Mouse (Mus musculus) T-helper 1 cell (primary cell): Measurements from ENCODE around the gene Tex33.

ENCODE experiments used
- in situ Hi-C: fragments of 300-600 bp; cut with MboI, MseI; formaldehyde crosslinking; loops from one replicate; pipeline ENCODE4 v1.15.1; 2025; ENCODE audit warnings: high pct_unique_total_duplicates

Gene Tex33

DNA sequence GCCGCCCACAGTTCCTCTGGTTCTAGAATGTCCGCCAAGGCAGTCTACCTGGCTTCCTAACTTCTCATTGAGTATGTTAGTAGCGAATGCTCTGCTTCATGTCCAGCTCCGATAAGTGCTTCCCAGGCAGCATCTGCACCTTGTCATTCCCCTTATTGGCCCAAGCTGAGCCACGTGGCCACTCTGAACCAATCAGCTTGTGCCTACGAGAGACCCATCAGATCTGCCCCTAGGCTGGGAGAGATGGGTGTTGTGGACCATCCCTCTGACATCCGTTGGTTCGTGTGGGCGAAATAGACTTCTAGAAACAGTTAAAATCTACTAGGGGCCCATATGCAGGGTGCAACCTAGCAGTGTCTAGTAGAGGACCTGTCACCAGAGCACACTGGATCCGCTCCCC is 17.9 kb downstream of the Tex33 start:
- in situ Hi-C loops: no loop called here

DNA sequence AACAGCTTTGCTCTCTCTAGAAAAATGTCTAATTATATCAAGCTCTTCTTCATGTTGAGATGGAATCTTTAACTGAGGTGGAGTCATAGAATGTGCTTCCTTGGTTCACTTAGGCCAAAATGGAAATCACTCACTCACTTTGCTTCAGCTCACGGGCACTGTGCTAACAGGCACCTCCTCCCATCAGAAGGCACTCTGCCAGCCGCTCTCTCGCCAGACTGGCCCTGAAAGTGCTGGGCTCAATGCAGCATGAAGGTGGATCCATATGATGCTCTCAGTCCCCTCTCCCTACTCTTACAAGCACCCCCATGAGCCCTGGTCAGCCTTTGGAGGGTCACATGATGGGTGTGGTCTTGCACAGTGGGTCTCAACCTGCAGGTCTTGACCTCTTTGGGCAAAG is 21.5 kb downstream of the Tex33 start:
- in situ Hi-C loops: no loop called here

DNA sequence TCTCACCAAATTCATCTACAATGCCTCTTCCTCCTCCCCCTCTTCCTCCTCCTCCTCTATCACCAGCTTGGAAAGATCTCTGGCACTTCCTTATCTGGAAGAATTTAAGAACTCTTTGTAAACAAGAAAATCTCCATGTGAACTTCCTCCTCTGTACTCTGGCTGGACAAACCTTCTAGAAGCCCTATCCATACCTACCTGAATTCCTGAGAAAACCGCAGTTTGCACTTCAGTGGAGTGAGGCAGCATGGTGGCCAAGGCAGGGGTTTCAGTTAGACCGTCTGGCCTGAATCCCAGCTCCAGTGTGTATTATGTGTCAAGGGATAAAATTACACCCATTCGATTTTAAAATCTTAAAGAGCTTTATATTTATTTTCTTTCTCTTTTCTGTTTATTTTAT is 22.9 kb downstream of the Tex33 start:
- in situ Hi-C loops: no loop called here

DNA sequence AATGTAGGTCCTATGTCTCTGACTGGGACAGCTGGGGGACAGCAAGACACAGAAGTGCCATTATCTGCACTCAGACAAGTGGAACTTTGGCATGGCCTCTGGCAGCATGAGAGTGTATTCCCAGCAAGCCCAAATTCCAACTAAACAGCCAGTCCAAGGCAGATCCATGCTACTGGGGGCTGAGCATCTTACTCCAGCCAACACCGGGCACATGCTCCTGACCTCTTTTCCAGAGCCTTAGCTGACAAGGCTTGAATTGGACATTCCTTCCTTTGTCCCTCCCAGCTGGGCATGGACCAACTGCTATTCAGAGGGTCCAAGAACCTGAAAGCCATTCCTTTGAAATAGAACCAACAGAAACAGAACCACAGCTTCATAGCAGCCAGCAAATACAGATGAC is 26.1 kb downstream of the Tex33 start:
- in situ Hi-C loops: no loop called here

GRCm38 (mm10) chr15:78368926-78369346 is 26.8 kb downstream of the Tex33 start:
- in situ Hi-C loops: no loop called here

DNA sequence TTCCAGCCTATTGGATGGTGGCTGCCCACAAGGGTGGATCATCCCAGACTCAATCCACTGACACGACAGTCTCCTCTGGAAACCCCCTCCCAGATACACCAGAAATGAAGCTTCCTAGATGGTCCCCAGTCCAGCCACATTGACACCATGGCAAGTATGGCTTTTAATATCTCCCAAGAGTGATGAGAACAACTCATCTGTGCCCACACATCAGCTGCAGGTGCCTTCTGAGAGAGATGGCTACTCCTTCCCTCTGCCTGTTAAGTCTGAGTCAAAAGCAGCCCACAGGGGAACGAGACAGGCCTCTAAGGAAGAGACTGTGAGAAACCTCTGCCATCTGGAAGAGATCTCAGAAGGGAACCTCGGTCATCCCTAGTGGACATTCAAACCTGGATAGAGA is 27.9 kb downstream of the Tex33 start:
- in situ Hi-C loops: no loop called here

GRCm38 (mm10) chr15:78366875-78367274 is 28.8 kb downstream of the Tex33 start:
- in situ Hi-C loops: no loop called here

DNA sequence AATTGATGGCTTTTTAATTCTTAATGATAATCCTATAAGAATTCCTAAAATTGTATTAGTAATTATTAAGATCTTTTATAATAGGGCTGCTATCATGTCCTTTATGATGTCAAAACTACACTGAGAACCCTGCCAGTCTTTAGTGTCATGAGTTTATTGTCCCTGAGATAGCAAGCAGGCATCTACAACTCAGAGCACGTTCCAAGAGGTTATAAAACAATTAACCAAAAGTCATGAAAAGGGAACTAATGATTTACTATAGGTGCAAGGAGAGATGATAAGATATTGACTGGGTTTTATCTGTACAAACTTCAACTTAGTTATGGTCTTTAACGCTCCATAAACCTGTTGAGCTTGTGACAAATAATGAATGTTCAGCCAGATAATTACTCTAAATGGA is 29.8 kb downstream of the Tex33 start:
- in situ Hi-C loops: no loop called here

DNA sequence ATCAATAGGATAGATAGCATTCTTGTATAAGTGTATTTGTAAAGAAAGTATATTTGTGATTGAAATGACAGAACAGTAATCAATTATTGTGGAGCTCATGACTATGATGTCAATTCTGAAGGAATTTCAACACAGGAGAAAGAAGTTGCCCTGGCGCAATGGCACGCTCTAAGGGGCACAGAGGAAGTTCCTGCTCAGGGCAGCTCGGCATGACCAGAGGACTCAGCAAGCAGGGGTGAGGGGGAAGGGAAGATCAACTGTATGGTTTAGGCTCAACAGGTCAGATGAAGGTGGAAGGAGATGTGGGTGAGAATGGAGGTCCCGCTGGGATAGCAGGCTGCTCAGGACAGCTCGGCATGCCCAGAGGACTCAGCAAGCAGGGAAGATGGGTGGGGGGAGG is 40.2 kb downstream of the Tex33 start:
- in situ Hi-C loops: no loop called here

DNA sequence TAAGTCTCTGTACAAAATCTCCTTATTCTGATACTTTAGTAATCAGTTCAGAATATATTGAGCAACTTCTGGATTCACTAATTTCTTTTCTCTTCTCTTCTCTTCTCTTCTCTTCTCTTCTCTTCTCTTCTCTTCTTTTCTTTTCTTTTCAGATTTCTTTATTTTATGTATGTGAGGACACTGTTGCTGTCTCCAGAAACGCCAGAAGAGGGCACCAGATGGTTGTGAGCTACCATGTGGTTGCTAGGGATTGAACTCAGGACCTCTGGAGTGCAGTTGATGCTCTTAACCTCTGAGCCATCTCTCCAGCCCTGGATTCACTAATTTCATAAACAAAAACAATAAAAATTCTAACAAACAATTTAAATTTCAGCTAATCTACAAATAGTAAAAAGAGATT is 40.8 kb downstream of the Tex33 start:
- in situ Hi-C loops: no loop called here

GRCm38 (mm10) chr15:78351586-78352165 is 44.0 kb downstream of the Tex33 start:
- in situ Hi-C loops: no loop called here

- in situ Hi-C loops: loop anchor here (5.0 kb wide), 1 partner anchor 162 kb away; no protein-coding TSS in a partner anchor
Observed at GRCm38 (mm10) chr15:78344567-78344966, 51.1 kb downstream of the Tex33 start.

- in situ Hi-C loops: loop anchor here (5.0 kb wide), 1 partner anchor 161 kb away; no protein-coding TSS in a partner anchor
Observed at GRCm38 (mm10) chr15:78343683-78344082, 52.0 kb downstream of the Tex33 start.

DNA sequence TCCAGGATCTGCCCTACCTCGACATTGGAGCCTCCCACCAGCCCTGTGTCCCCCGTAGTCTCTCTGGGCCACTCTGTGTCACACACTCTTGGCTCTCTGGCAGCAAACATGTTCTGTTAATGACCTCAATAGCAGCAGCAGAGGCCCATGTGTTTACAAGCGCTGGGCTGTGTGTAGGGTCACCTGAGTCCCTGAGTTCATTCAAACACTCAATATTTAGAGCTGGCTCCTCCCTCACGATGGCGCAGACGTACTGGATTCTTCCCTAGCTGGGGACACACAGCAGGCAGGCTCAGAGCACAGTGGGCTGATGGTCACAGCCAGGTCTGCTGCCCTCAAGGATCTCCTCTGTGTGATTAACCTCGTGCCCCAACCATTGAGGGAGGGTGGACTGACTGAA is 54.8 kb downstream of the Tex33 start:
- in situ Hi-C loops: loop anchor here (5.0 kb wide), 1 partner anchor 159 kb away; no protein-coding TSS in a partner anchor

- in situ Hi-C loops: loop anchor here (5.0 kb wide), 1 partner anchor 158 kb away; no protein-coding TSS in a partner anchor
Observed at GRCm38 (mm10) chr15:78339627-78340423, 55.9 kb downstream of the Tex33 start.

- in situ Hi-C loops: no loop called here
Observed at GRCm38 (mm10) chr15:78334380-78334779, 61.3 kb downstream of the Tex33 start.

DNA sequence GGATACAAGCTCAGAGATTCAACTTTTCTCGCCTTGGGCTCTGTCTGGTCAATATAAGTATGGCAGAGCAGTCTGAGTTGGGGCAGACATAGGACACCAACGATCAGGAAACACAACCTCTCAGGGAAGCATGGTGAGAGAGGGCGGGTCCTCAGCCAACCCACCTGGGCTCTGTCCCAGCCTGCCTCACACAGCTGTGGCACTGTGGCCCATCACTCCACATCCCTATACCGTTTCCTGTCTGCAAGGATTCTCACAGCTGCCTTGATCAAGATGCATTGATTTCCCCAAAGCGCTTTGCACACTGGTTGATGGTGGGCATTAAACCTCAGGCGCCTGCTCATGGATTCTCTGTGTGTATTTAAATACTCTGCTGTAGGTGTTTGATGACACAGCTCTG is 62.7 kb downstream of the Tex33 start:
- in situ Hi-C loops: no loop called here

GRCm38 (mm10) chr15:78331523-78332340 is 64.0 kb downstream of the Tex33 start:
- in situ Hi-C loops: no loop called here

GRCm38 (mm10) chr15:78330706-78331105 is 65.0 kb downstream of the Tex33 start:
- in situ Hi-C loops: no loop called here

DNA sequence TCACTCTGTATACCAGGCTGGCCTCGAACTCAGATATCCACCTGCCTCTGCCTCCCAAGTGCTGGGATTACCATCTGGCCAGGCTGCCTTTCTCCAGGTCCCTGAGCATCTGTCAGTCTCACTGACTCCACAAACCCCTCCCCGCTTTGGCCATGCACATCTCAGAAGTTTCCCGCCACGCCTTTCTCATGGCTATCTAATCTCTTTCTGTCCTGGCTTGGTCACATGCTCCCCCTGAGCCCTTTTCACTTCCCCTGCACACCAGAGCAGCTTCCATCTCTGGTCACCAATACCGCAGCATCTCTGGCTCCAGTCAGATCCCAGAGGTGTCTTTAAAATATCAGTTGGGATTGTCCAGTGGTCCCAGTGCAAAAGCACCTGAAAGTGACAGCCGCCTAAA is 65.7 kb downstream of the Tex33 start:
- in situ Hi-C loops: loop anchor here (5.0 kb wide), 1 partner anchor 83 kb away; no protein-coding TSS in a partner anchor

GRCm38 (mm10) chr15:78328520-78329097 is 67.1 kb downstream of the Tex33 start:
- in situ Hi-C loops: loop anchor here (5.0 kb wide), 1 partner anchor 81 kb away; no protein-coding TSS in a partner anchor
